Mouse (Mus musculus) CH12.LX (cell line): ENCODE measurements around the gene Shpk.

Experiments
- CTCF ChIP-seq, 2 experiments: IDR thresholded peaks in 1 of 2; conservative IDR thresholded peaks in 1 of 2; 2 replicates each; pipeline ENCODE4 v1.5.1; 2011 to 2012; ENCODE audit warnings: low read depth in 2 of 2, low read length in 2 of 2, improper control_type of control experiment in 1 of 2, inconsistent platforms in 1 of 2, mild to moderate bottlenecking in 1 of 2, moderate library complexity in 1 of 2
- EP300 ChIP-seq: IDR thresholded peaks from 2 replicates; pipeline ENCODE4 v1.6.1; 2011; ENCODE audit warnings: low read length, improper control_type of control experiment
- JUND ChIP-seq: conservative IDR thresholded peaks from 2 replicates; pipeline ENCODE4 v1.6.1; 2011; ENCODE audit warnings: low read depth, low read length, improper control_type of control experiment

- TF ChIP-seq CTCF (conservative IDR thresholded peaks at IDR 0.05 in 1 of 2, IDR thresholded peaks at IDR 0.05 in 1 of 2; ENCODE audit: low read depth in 2 of 2, low read length in 2 of 2) (no peak), EP300 (no peak), JUND (no peak)
Observed at GRCm38 (mm10) chr11:73193047-73193446, 6.2 kb upstream of the Shpk start.
